Mouse (Mus musculus): ENCODE measurements around the gene Abraxas2.

DNA sequence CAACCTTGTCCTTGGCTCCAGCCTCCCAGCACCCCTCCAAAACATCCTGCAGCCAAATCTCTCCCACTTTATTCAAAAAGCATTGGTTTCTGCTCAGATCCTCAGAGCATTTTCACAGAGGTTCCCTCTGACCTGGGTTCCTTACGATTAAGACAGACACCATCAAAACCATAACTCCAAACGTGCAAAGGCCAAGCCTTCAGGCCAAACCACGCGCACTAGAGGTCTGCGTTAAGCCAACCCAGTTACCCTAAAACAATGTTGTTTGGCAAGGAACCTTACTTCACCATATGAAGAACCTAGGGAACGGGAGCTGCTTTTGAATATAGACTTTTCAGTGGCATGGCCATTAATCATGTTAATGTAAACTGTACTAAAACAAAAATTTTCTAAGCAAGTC lies 49.3 kb upstream of the Abraxas2 start:
- TF ChIP-seq CTCF (IDR thresholded peaks at IDR 0.05; ENCODE audit: insufficient read depth, low read length) (no peak), POLR2A (IDR thresholded peaks at IDR 0.05; ENCODE audit: borderline replicate concordance, extremely low read depth, low read depth, low read length) (no peak)
